Mouse (Mus musculus) mammary gland, adult 2 months (tissue): ENCODE results near the gene Saxo1. TPM values are rescaled to one million over a fixed set of nuclear protein-coding genes. Genes with fewer than 3 reads are reported as not detected.

Source experiments
- polyA plus RNA-seq: library from polyadenylated mRNA; depleted of rRNA; stranded (reverse); fragments of >200 nt; gene quantifications from 2 replicates; pipeline ENCODE4 v1.2.3, GENCODE M21; 2012; ENCODE audit warnings: low replicate concordance; rRNA removed

Saxo1 gene
- polyA plus RNA-seq, result not detected in 2 replicates

DNA sequence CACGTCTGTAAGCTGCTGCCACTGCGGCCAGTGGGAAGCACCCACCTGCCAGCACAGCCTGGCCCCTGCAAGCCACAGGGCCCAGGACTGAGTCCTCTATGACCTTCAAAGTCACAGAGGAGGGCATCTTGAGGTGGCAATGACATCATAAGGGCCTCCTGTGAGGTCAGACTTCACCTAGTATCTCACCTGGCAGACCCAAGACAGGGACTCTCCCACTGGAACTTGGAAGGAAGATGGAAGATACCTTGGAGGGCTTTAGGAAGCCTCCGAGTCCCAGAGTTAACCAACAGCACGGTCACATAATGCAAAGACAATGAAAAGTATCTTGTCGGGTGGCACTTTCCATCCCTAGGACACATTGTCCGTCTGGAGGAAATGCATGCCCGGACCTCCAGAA, at the start of gene Saxo1:
Saxo1 (minus strand) TSS at position 101 of the 400 bp plus-strand sequence.

GRCm38 (mm10) chr4:86575283-86575983, 17.3 kb upstream of the Saxo1 start, which contains the start of gene Rraga:
Gene Rraga (plus strand): TSS chr4:86575668.

Other genes starting within 250 kb of the Saxo1 start
- gene Rraga, start 17.3 kb upstream of the Saxo1 start, polyA plus RNA-seq, result 38.6 and 45.4 TPM in 2 replicates
- gene Haus6, start 53.7 kb upstream of the Saxo1 start, polyA plus RNA-seq, result 3.6 and 12.6 TPM in 2 replicates
- gene Plin2, start 111.7 kb upstream of the Saxo1 start, polyA plus RNA-seq, result 376 and 460 TPM in 2 replicates
- gene Dennd4c, start 190.2 kb upstream of the Saxo1 start, polyA plus RNA-seq, result 3.9 and 7.7 TPM in 2 replicates